Mouse (Mus musculus) frontal cortex, postnatal 10 days (tissue): ENCODE data around the gene Gemin6.
"Not testable (repeated sequence)": the region's sequence is repeated elsewhere in the genome, so short reads cannot be mapped to it uniquely, and the experiment has no call there.

ENCODE experiments used
- DNase-seq, 2 experiments: peaks; one replicate each; pipeline ENCODE4 v3.0.0; 2022; ENCODE audit warnings: low spot score in 2 of 2, mixed read lengths in 1 of 2

Gene Gemin6

GRCm38 (mm10) chr17:80234376-80234775 lies 10.1 kb downstream of the Gemin6 start:
- no peak for DNase-seq

GRCm38 (mm10) chr17:80235477-80235876 lies 11.2 kb downstream of the Gemin6 start:
- DNase-seq: no peak

DNA sequence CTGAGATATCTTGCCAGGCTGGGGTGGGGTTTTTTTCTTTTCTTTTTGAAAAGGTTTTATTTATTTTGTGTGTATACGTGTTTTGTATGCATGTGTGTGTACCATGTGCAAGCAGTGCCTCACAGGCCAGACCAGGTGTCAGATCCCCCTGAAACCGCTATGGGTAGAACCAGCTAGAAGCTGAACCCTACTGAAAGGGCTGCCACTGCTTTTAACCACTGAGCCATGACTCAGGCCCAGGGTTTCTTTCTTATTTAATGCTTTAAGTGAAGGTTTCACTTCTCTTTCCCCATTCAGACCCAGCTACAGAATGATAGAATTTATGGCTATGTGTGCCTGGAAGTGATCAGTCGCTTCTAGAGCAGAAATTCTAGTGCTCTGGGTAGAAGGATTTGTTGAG lies 12.6 kb downstream of the Gemin6 start:
- DNase-seq: no peak

GRCm38 (mm10) chr17:80237475-80237874 lies 13.2 kb downstream of the Gemin6 start:
- no peak for DNase-seq

DNA sequence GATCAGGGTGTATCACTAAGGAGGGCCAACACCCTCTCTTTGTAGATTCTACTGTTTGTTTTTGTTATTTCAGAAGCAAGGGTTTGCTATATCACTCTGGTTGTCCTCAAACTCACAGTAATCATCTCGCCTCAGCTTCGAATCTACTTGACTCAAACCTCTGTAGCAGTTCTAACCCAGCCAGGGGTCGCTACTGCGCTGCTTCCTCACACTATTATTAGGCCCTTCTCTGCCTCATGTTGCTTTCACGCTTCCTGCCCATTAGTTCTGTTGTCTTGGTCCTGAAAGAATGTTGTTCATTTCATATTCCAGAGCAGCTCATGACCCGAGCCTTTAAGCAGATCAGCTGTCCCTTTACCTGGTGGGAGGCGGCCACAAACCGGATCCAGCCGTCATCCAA lies 17.4 kb downstream of the Gemin6 start:
- no peak for DNase-seq

GRCm38 (mm10) chr17:80243116-80243515 lies 18.9 kb downstream of the Gemin6 start:
- DNase-seq: no peak

DNA sequence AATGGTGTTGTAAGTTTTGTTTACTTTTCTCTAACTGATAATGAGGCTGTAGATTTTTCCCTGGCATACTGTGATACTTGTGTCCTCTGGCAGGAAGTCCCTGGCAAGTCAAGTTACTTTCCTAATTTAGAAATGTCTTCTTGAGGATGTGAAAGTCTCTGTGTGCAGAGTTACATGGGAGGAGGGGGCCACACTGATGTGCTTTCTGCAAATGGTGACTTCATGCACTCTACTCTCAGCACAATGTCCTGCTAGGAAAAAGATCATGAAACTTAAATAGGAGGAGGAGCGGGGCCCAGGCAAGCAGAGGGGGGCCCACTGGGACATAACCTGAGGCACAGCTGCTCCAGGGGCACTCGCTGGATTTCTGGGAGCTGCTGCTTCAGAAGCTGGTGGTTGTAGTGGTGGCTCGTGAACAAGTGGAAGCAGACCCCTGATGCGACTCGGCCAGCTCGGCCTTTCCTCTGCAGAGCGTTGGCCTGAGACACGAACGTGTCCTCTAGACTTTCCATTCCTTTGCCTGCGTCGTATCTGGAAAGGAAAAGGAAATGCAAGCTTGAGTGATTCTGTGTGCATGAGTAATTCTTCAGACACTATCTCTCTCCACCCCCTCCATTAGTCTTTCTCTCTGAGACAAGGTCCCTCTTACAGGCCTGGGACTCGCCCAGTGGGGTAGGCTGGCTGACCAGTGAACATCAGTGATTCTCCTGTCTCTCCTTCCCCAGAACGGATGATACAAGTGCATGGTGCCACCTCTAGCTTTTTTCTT lies 28.7 kb downstream of the Gemin6 start:
- no peak for DNase-seq

- DNase-seq: no peak
Observed at GRCm38 (mm10) chr17:80254421-80254820, 30.2 kb downstream of the Gemin6 start.

- no peak for DNase-seq
Observed at GRCm38 (mm10) chr17:80255208-80255607, 31.0 kb downstream of the Gemin6 start.

DNA sequence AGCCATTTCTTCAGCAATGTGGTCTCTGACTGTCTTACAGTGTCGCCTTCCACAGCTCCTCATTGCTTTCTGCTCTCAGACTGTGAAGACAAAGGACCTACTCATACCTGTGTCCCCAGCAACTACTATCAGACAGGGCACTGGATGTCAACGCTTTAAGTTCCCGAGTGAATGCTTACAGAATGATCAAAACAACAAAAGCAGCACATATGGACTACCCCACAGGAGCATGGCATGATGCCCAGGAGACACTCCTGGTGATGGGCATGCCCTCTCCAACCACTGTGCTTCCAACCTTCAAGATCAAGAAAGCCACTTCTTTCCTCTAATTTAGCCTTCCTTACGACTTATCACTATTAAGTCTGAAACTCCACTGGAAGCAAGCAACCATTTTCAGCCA lies 42.8 kb downstream of the Gemin6 start:
- no peak for DNase-seq

DNA sequence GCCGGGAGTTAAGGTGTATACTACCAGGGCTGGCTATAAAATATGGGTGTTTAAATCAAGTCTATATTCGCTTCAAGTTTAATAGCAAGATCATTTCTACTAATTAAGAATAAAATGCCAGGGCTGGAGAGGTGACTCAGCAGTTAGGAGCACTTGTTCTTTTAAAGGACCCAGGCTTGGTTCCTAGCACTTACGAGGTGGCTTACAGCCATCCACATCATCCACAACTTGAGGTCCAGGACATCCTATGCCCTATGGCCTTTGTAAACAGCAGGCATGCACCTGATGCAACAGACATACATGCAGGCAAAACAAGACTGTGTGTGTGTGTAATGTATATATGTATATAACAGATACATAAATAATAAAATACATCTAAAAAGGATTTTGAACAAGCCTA lies 43.9 kb downstream of the Gemin6 start:
- no peak for DNase-seq

DNA sequence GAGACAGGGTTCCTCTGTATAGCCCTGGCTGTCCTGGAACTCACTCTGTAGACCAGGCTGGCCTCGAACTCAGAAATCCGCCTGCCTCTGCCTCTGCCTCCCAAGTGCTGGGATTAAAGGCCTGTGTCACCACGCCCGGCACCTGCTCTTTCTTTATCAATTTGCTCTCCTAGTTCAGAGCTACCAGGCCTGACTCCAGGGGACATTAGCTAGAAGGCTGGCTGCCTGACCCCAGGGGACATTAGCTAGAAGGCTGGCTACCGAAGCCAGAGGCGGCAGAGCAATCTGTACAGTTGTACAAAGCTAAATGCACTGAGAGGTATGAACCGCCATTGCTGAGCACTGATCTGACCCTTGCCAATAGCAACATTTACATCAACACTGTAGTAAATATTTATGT lies 46.4 kb downstream of the Gemin6 start:
- not testable (repeated sequence) for DNase-seq
